Mouse (Mus musculus) left cerebral cortex, postnatal 10 days (tissue): Measurements from ENCODE around the gene Vmn2r104. TPM values are rescaled to one million over a fixed set of nuclear protein-coding genes. Genes with fewer than 3 reads are reported as not detected.

Experiments used
- DNase-seq, 2 experiments: peaks; one replicate each; pipeline ENCODE4 v3.0.0; 2021 to 2022; ENCODE audit warnings: low spot score in 2 of 2, mixed read lengths in 1 of 2; ENCODE audit errors: extremely low spot score in 1 of 2
- intact Hi-C: fragments of 180-260 bp; cut with DNase I; formaldehyde crosslinking; loops from one replicate; pipeline ENCODE4 v1.15.1; 2025
- total RNA-seq, 2 experiments: library from RNA; stranded (reverse); gene quantifications; 2 replicates each; pipeline ENCODE4 v1.2.3; 2021

Vmn2r104 gene
- not detected for total RNA-seq

GRCm38 (mm10) chr17:20048236-20048635 lies at the start of gene Vmn2r104:
Vmn2r104 (minus strand) TSS chr17:20048336.
- intact Hi-C loops: no loop called here
- no peak for DNase-seq

- intact Hi-C loops: no loop called here
- DNase-seq: no peak
These were observed 26.0 kb upstream of the Vmn2r104 start for GRCm38 (mm10) chr17:20074090-20074489.

- intact Hi-C loops: no loop called here
- DNase-seq: no peak
These were observed 23.7 kb upstream of the Vmn2r104 start for GRCm38 (mm10) chr17:20071656-20072396.

Other genes with a start within 250 kb of the Vmn2r104 start
- gene Fpr-rs7, start 65.9 kb upstream of the Vmn2r104 start, total RNA-seq: not detected
- not detected for gene Fpr-rs6, start 134.8 kb upstream of the Vmn2r104 start, total RNA-seq
- not detected for gene Vmn2r105, start 186.7 kb upstream of the Vmn2r104 start, total RNA-seq
- not detected for gene Vmn2r106, start 237.2 kb upstream of the Vmn2r104 start, total RNA-seq